Mouse (Mus musculus) bone marrow macrophage, adult 2 months (primary cell): ENCODE measurements around the gene Olfr313.
"Not testable (repeated sequence)": the region's sequence is repeated elsewhere in the genome, so short reads cannot be mapped to it uniquely, and the experiment has no call there.

Experiments used
- CTCF ChIP-seq: IDR thresholded peaks from 2 replicates; pipeline ENCODE4 v1.5.1; 2012; ENCODE audit warnings: low read depth, mild to moderate bottlenecking, low read length, moderate library complexity
- POLR2A ChIP-seq: IDR thresholded peaks from 2 replicates; pipeline ENCODE4 v1.6.1; 2012; ENCODE audit warnings: mild to moderate bottlenecking, low read depth, low read length, borderline replicate concordance

DNA sequence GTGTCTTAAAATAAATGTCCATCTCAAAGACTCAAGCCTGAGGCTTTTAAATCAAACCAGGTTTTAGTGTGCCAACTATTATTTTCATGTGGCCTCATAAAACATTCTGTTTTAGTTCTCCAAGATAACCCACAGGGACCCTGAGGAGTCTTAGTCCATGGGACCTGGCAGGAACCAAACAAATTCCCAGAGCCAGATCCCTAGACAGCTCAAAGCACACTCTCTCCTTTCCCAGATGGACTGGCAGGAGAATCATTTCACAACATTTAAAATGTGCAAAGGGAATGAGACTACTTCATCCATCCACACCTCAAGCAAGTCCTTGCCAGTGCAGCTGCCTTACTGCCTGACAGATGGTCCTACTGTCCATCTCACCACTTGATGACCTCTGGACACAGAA is 24.2 kb downstream of the Olfr313 start, which contains the start of gene Olfr311:
- not testable (repeated sequence) for TF ChIP-seq POLR2A, CTCF
